Mouse (Mus musculus) mouse trophoblast stem cell (cell line): ENCODE measurements around the gene Gga2.

ENCODE experiments used
- in situ Hi-C, 2 experiments: fragments of 300-500 bp; cut with MseI, MboI; formaldehyde crosslinking; loops; 2 replicates in 1 of 2; 3 replicates in 1 of 2; pipeline ENCODE4 v1.15.1; 2025

The Gga2 gene

DNA sequence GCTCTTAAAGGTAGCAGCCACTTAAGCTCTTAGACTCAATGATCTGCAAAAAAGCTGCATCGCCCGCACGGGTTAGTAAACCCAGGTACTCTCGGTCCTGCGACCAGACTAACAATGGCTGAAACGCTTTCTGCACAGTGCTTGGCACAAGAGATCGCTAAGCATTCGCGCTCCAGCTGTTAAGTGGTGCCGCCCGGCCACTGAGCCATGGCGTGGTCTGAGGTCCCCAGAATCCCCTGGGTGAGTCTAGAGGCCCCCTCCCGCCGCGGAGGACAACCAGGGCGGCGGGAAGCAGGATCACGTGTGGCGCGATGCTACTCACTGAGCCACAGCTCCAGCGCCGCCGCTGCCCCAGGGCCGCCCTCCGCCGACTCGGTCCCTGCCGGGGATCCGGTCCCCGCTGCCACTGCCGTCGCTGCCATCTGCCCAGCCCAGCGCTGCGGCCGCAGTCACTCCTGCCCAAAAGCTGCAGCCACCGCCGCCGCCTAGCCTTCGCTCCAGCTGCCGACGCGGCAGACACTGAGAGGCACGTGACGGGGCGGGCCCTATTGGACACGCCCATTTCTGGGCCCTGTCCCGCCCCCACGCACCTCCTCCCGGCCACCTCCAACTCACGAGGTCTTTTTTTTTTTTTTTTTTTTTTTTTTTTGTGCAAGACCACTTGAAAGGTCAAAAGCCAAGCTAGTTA lies at the start of gene Gga2:
TSS of gene Gga2 (minus strand) at position 556 of the 688 bp plus-strand sequence.
- in situ Hi-C loops, result no loop called here

DNA sequence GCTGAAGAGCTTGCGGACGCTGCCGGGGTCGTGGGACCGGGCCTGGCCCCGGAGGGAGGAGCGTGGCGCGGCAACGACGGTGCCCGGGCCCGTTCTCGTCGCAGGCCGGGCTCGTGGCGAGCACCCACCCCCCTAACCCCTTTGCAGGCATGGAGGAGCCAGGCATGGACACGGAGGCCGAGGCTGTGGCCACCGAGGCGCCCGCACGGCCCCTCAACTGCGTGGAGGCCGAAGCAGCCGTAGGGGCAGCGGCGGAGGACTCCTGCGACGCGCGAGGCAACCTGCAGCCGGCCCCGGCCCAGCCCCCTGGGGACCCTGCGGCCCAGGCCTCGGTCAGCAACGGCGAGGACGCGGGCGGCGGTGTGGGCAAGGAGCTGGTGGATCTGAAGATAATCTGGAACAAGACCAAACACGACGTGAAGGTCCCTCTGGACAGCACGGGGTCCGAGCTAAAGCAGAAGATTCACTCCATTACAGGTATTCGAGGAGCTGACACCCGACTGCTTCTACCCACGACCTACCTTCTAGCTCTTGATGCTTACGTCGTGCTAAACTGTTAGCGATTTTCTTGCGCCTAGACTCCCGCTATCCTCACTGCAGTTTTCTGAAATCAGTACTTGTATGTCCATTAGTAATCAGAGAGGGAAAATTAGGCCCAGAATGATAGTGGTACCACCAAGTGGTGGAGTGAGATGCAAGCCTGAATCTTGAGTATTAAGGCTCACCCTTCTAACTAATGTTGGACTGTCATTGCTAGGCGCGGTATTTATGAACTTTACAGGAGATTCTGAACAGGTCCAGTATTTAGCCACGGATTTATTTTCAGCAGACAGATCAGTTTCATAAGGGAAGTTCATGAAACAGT lies 46.7 kb upstream of the Gga2 start:
- in situ Hi-C loops, result no loop called here

DNA sequence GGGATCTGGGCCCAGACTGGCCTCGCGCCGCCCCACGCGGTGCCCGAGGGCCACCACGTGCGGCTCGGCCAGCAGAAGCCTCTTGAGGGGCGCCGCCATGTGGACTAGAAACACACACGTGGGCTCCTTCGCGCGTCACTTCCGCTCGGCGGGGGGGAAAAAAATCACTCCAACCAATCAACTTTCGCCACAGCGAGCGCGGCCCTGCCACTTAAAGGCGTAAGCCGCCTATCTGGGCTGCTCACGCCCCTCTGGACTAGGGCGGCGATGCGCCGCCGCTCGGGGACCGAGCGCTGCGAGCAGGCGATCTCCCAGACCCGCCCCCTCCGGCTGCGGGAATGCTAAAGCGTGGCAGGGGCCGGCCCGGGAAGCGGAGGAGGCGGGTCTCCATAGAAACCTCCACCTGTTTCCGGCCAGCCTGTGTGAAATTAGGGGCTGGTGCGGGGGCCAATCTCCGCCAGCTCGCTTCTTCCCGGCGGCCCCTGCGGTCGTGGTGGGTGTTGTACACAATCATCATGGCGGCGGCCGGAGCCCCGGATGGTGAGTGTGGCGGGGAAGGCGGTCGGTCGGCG lies 46.0 kb upstream of the Gga2 start, which contains the start of the genes Ubfd1 and Ears2:
TSS of gene Ubfd1 (plus strand) at position 231 of the 572 bp plus-strand sequence.
TSS of gene Ears2 (minus strand) at position 319 of the 572 bp plus-strand sequence.
- in situ Hi-C loops, result no loop called here

DNA sequence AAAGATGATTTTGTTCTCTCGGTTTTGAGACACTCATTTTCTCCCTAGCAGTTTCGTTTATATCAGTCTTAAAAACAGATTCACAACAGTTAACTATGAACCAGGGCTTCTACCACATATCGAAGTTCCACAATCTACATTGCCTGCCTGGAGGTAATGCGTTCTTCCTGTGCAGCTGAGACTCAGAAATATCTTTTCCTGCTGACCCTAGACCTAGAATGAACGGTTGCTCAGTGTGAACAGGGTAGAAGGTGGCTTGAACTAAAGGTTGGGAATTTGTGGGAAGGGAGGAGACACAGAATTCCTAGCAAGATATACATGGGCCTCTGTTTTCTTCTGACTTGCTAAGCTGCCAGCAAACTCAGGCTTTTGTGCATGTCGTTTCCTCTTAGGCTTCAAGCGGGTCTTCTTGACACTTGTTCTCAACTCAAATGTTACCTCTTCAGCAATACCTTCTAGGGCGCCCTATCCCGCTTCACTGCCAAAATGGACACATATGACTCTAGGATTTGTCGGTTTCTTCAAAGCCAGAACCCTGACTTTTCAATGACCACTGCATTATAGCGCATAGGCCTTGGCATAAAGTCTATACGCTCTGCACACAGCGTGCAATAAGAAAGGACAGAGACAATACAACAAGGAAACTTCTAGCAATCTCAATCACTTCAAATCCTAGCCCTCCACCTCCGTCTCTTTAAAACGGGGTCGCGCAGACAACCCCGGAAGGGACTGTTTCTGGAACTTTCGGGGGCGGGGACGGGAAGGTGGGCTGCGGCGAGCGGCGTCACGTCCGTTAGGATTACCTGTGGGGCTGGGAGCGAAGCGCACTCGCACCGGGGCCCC lies 45.3 kb upstream of the Gga2 start:
- in situ Hi-C loops, result no loop called here

DNA sequence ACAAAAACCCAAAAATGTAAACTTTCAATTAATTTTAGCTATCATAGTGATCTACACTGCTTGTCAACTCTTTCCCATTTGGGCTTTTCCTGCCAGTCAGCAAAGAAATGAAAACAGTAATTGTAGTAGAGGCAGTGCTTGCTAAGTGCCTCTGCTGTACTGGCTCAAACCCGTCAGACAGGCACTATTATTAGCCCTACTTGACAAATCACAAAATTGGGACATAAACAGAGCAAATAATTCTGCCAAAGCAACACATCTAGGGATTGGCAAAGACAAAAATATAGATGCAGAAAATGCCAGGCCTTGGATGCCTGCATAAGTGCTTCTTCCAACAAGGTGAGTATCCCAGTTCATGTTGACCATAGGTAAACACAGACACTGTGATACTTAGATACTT lies 44.6 kb upstream of the Gga2 start:
- in situ Hi-C loops, result no loop called here

DNA sequence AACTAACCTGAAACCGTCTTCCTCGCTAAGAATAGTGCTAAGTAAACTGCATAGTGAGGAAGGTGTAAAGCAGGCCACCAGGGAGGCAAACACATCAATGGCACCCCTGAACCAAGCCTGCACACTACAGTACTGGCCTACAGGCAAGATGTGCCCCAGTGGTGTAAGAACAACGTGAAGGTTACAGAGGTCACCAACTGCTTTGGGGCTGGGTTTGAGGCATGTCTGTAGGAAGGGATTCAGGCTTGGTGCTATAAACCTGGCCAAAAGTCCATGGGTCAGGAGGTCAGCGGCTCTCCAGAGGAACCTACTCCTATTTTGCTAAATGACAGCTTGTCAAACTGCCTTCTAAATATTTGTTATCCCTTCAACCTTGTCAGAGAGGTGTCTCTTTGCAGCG lies 35.6 kb upstream of the Gga2 start:
- in situ Hi-C loops, result no loop called here

GRCm38 (mm10) chr7:122050834-122051233 lies 29.8 kb upstream of the Gga2 start:
- in situ Hi-C loops, result no loop called here

GRCm38 (mm10) chr7:122048191-122048590 lies 27.2 kb upstream of the Gga2 start:
- in situ Hi-C loops, result no loop called here

GRCm38 (mm10) chr7:122046813-122047212 lies 25.8 kb upstream of the Gga2 start:
- in situ Hi-C loops, result no loop called here

- in situ Hi-C loops, result no loop called here
Measured at GRCm38 (mm10) chr7:122045711-122046110, 24.7 kb upstream of the Gga2 start.

DNA sequence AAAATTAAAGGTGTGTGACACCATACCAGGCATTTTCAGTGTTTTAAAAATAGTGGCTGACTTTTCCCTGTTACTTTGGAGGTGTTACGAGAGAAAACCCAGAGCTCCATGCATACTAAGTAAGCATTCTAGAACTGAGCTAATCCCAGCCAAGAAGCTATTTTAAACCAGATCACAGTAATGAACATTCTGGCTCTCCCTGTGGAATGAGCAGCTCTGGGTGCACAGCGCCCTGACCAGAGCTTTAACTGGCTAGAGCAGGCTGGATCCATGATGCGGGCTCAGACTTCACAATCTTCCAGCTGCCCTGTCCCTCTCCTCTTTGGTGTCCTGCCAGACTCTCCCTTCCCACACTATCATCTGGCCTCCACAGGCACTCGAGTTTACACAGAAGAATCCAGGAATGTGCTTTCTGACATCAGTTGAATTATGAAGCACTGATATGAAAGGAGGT lies 24.2 kb upstream of the Gga2 start:
- in situ Hi-C loops, result no loop called here

DNA sequence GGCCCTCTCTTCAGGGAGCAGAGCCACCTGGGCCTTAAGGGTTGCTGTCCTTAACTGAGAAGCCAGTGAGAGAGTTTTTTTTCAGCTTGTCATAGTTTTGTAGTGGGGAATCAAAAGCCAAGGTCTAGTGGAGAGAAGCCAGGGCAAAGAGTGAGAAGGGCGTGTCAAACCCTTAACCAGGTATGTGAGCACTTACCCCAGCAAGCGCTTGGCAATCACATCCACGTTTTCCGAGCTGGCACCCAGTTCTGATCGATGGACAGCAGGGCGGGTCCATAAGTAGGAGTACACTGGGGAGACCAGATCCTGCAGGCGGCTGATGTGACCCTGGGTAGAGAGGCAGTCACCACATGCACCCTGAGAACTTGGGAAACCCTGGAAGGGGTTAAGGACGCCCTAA lies 23.1 kb upstream of the Gga2 start:
- in situ Hi-C loops, result no loop called here

DNA sequence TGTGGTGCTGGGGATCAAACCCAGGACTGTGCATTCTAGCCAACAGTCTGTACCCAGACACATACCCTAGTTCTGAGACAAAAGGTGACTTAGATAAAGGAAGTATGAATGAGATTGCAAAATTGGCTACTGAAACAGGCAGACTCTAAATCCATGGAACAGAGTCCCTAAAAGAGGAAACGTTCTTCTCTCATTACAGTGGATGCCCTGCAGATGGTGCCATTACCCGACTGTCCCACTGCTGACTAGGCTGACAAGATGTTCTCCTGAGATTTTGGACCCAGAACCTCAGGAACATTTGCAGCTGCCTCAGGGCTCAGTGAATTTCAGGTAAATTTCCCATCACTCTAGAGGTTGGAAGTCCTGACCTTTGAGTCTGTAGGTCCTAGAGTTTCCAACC lies 13.3 kb upstream of the Gga2 start:
- in situ Hi-C loops, result no loop called here

DNA sequence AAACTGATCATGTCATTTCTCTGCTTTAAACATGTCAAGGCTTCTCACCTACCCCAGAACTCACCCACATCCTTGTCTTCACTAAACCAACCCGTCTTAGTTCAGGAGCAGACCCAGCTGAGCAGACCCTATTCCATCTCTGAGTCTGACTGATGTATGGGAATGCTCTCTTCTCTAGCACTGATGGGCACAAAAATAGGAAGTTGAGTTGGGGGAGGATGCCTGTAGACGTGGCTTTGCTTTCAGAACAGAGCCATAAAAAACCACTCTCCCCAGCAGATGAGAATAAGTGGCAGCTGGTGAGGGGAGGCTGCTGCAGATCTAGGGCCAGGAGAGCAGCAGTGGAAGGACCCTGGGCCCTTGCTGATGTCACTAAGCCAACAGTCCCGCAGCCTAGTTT lies 12.3 kb upstream of the Gga2 start:
- in situ Hi-C loops, result no loop called here

DNA sequence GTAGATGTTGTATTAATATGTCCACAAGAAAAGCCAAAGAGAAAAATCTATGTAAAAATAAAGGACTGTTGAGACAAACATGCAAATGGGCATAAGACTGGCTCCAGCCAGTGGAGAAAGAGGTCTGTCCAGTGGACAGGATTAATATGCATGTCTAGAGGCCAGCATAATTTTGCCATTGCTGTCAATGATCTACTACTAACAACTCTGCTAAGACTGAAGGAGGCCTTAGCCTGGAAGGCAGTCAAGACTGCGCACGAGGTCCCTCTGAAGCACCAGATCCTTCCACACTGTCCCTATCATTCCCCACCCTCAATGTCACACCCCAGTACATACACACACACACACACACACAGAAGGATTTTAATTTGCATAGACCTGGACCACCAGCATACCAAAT lies 1.1 kb upstream of the Gga2 start:
- in situ Hi-C loops, result no loop called here

GRCm38 (mm10) chr7:122020273-122020666 lies 752 bp downstream of the Gga2 start:
- in situ Hi-C loops, result no loop called here

GRCm38 (mm10) chr7:122018978-122019377 lies 2.0 kb downstream of the Gga2 start:
- in situ Hi-C loops, result no loop called here

GRCm38 (mm10) chr7:122018247-122018646 lies 2.8 kb downstream of the Gga2 start:
- in situ Hi-C loops, result no loop called here

DNA sequence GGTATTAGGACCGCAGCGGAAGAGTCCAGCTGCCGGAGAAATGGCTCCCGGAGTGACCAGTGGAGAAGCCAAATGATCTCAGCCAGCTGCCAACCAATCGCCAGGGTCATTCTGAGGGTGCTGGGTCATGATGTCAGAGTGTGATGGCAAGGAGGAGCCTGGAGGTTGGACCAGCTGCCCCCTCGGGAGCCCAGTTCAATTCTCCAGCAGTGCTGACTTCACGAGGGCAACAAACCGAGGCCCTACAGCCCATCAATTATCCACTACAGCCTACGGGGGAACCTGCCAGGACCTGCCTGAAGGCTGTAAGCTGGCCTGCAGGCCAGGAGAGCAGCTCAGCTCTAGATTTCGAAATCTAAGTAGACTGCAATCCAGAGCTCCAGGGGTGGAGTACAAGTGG lies 5.3 kb downstream of the Gga2 start:
- in situ Hi-C loops, result no loop called here

DNA sequence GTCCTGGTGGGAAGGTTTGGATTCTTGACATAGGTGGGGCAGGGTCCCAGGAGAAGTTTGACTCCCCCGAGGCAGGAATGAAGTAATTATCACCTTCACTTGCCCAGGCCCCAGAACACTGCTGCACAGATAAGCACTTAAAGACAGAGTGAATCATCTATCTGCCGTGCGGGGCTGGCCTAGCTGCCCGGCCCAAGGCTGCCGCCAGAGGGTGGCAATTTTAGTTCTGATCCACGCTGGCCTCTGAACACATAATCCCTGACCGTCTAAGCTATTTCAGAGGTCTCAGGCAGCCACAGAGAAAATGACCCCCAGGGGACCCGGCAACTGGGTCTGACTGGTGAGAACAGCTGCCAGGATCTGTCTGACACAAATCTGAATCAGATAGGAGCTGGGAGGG lies 5.9 kb downstream of the Gga2 start:
- in situ Hi-C loops, result no loop called here

DNA sequence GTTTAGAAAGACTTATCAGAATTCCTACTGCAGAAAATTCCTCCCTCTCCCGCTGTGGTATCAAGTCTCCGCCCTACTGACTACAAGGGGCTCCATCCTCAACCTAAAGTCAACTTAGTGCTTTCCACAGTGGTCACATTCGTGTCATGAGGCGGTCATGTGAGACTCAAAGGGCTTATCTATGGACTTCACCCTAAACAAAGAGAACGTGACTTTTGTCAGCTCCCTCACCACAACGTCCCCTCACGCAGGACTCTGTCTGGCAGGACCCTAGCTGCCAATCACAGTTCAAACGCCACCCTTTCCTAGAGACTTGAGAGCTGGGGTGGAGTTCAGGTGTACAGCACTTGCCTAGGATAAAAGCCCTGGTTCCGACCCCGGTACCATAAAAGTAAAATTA lies 8.1 kb downstream of the Gga2 start:
- in situ Hi-C loops, result no loop called here

GRCm38 (mm10) chr7:122012370-122012769 lies 8.7 kb downstream of the Gga2 start:
- in situ Hi-C loops, result no loop called here
